Mouse (Mus musculus): Measurements from ENCODE around the gene Focad. TPM values are rescaled to one million over a fixed set of nuclear protein-coding genes. Genes with fewer than 3 reads are reported as not detected.
A peak's percentile ranks its signal among the peaks of the same experiment; 100 is the strongest.

Gene Focad
- polyA plus RNA-seq, 1 experiment from 2014 or later: 17.6 TPM

- peak; percentile 21 for DNase-seq (ENCODE audit: low spot score)
- Histone ChIP-seq H3K4me3 (no peak overlapping the region), H3K27ac (replicated peaks) (no peak overlapping the region; the same call in 1 of the 2 replicates), H3K4me1 (peaks cover 31% of the 10 kb centered on the region), H3K36me3 (no peaks in the 10 kb centered on the region), H3K9me3 (replicated peaks) (no peaks in the 10 kb centered on the region), H3K27me3 (ENCODE audit: low read depth, poor library complexity, severe bottlenecking) (no peaks in the 10 kb centered on the region)
- whole genome bisulfite sequencing: 44% methylated on average over 7 of the region's 7 CpGs
Measured at GRCm38 (mm10) chr4:88238351-88238750, 143.9 kb downstream of the Focad start.

DNA sequence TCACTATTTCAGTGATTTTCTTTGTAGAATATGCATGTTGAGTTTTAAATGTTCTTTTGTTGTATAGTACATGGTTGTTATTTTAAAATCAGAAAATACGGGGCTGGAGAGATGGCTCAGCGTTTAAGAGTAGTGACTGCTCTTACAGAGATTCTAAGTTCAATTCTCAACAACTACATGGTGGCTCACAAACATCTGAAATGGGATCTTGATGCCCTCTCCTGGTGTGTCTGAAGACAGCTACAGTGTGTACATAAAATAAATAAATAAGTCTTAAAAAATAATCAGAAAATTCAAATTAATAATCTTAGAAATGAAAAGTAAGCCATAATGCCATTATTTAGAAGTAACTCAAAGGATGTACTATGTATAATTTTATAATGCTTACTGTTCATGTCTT is 149.4 kb downstream of the Focad start:
- DNase-seq (ENCODE audit: low spot score): no peak
- Histone ChIP-seq H3K4me1 (peaks cover 8% of the 10 kb centered on the region), H3K4me3 (no peak overlapping the region), H3K27ac (replicated peaks) (no peak overlapping the region), H3K9me3 (replicated peaks) (no peaks in the 10 kb centered on the region), H3K36me3 (no peaks in the 10 kb centered on the region), H3K27me3 (ENCODE audit: low read depth, poor library complexity, severe bottlenecking) (no peaks in the 10 kb centered on the region)
- 92% methylated on average over 2 of the region's 2 CpGs for WGBS

DNA sequence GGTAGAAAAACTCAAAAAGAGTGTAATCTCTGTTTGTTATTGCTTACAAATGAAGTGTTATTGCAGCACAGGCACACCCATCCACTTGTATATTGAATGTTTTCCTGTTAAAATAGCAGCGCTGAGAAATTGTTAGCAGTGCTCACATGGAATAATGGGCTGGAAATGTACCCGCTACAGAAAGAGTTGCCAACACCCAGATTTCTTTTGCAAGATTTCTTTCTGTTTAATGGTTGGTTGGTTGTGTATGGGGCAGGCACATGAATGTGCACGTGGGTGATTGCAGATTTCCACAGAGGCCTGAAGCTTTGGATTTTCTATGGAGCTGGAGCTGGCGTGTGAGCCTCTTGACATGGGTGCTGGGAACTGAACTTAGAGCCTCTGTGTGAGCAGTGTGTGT is 151.1 kb downstream of the Focad start:
- Histone ChIP-seq H3K9me3 (replicated peaks) (no peaks in the 10 kb centered on the region), H3K36me3 (no peaks in the 10 kb centered on the region), H3K4me3 (no peak overlapping the region), H3K4me1 (no peaks in the 10 kb centered on the region), H3K27me3 (ENCODE audit: low read depth, poor library complexity, severe bottlenecking) (no peaks in the 10 kb centered on the region), H3K27ac (replicated peaks) (no peak overlapping the region)
- WGBS: 89% methylated on average over 4 of the region's 4 CpGs
- DNase-seq (ENCODE audit: low spot score): no peak

DNA sequence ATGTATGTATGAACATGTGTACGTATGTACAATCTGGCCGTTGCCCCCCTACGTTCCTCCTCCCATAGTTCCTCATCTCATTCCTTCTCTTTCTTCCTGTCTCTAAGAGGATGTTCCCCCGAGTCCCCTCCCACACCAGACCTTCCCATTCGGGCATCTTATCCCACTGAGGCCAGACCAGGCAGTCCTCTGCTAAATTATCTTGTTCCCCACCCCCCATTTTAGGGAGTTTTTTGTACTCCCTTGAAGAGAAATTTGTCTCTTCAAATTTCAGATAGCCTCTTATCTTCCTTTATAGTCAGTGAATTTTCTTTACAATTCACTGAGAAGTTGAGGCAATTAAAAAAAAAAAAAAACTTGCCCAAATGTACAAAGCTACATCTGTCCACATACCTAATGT is 166.9 kb downstream of the Focad start:
- Histone ChIP-seq H3K27me3 (ENCODE audit: low read depth, poor library complexity, severe bottlenecking) (no peaks in the 10 kb centered on the region), H3K36me3 (no peaks in the 10 kb centered on the region), H3K9me3 (replicated peaks) (no peaks in the 10 kb centered on the region), H3K4me3 (no peak overlapping the region), H3K4me1 (peaks cover 17% of the 10 kb centered on the region), H3K27ac (replicated peaks) (no peak overlapping the region)
- DNase-seq (ENCODE audit: low spot score): no peak
- 88% methylated on average over 5 of the region's 5 CpGs for WGBS

- Histone ChIP-seq H3K36me3 (no peaks in the 10 kb centered on the region), H3K4me1 (peaks cover 17% of the 10 kb centered on the region), H3K27me3 (ENCODE audit: low read depth, poor library complexity, severe bottlenecking) (no peaks in the 10 kb centered on the region), H3K9me3 (replicated peaks) (no peaks in the 10 kb centered on the region), H3K4me3 (no peak overlapping the region), H3K27ac (replicated peaks) (no peak overlapping the region)
- DNase-seq (ENCODE audit: low spot score): no peak
- WGBS: 68% methylated on average over 1 of the region's 1 CpGs
Measured at GRCm38 (mm10) chr4:88264536-88264935, 170.1 kb downstream of the Focad start.

- H3K4me1 ChIP-seq: no peaks in the 10 kb centered on the region
- no peak for DNase-seq (ENCODE audit: low spot score)
- H3K36me3 ChIP-seq: no peaks in the 10 kb centered on the region
- no peak overlapping the region for H3K4me3 ChIP-seq
- no peaks in the 10 kb centered on the region for H3K27me3 ChIP-seq (ENCODE audit: low read depth, poor library complexity, severe bottlenecking)
- H3K9me3 ChIP-seq (replicated peaks): no peaks in the 10 kb centered on the region
- no peak overlapping the region for H3K27ac ChIP-seq (replicated peaks)
- WGBS: 90% methylated on average over 7 of the region's 7 CpGs
Measured at GRCm38 (mm10) chr4:88270408-88271067, 176.1 kb downstream of the Focad start.

DNA sequence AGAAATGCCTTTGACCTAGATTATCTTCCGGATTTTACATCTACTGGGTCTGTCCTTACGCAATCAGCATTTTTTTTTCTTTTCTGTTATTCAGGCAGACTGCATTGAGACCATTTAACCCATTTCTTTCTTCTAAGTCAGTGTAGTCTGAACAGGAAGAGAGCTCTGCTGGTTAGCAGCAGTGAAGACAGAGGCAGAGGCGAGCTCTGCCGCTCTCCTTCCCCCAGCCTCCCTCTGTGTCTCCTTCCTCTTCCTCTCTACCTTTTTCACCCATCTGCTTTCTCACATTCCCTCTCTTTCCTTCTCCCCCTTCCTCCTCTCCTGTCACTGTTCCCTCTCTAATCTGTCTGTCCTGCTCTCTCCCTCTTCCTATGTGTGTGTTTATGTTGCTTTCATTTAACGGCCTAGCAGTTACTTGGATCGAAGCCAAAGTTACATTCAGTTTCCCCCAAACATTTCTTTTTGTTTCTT is 181.2 kb downstream of the Focad start:
- Histone ChIP-seq H3K4me1 (no peaks in the 10 kb centered on the region), H3K27me3 (ENCODE audit: low read depth, poor library complexity, severe bottlenecking) (no peaks in the 10 kb centered on the region), H3K9me3 (replicated peaks) (no peaks in the 10 kb centered on the region), H3K27ac (replicated peaks) (no peak overlapping the region), H3K4me3 (no peak overlapping the region), H3K36me3 (no peaks in the 10 kb centered on the region)
- DNase-seq (ENCODE audit: low spot score): no peak
- 88% methylated on average over 6 of the region's 6 CpGs for WGBS

DNA sequence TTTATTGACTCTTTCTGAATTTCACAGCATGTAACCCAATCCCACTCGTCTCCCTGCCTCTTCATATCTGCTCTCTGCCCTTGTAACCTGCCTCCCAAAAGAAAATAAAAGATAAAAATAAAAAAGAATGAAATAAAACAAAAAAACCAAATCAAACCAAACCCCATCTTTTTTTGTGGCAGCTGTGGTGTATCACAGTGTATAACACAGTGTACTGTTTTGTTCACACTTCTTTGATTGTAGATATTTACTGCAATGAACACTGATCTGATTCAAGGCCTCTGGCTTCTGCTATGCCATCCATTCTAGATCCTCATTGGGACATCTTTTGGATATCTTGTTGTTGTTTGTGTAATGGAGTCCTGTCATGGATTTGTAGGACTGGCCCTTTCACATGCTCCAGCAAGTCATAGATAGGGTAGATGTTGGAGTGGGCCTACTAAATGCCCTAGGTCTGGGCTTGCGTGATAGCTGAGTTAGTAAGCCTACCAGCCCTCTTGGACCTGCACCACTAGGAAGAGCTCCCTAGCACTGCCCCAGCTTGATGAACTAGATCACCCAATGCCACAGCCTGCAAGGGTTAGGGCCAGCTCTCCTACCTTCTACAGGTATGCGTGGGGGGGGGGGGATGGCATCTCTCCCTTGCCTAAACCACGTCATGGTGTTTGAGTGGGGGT is 181.8 kb downstream of the Focad start:
- WGBS: 88% methylated on average over 4 of the region's 4 CpGs
- H3K4me3 ChIP-seq: no peak overlapping the region

DNA sequence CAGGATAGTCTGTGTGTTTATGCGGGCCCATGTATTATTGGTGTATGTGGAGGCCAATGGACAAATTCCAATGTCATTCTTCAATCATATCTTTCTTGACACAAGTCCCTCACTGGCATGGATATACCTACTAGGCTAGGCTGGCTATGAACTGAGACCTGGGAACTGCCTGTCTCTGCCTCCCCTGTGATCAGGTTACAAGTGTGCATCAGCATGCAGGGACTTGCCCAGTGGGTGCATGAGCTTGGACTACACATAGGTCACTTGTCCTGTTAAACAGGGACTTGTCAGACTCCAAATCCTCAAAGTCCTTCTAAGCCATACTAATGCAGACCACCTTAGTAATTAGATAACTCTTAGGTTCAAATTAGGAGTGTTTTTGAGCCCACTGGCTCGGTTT is 184.1 kb downstream of the Focad start:
- WGBS: 86% methylated on average over 2 of the region's 2 CpGs
- no peaks in the 10 kb centered on the region for H3K27me3 ChIP-seq (ENCODE audit: low read depth, poor library complexity, severe bottlenecking)
- no peaks in the 10 kb centered on the region for H3K36me3 ChIP-seq
- H3K9me3 ChIP-seq (replicated peaks): no peaks in the 10 kb centered on the region
- H3K4me1 ChIP-seq: no peaks in the 10 kb centered on the region
- no peak overlapping the region for H3K27ac ChIP-seq (replicated peaks)
- H3K4me3 ChIP-seq: no peak overlapping the region
- DNase-seq (ENCODE audit: low spot score): no peak

More for the DNA sequence above, 181.8 kb downstream of the Focad start:
- Histone ChIP-seq H3K4me1 (no peaks in the 10 kb centered on the region), H3K9me3 (replicated peaks) (no peaks in the 10 kb centered on the region), H3K27ac (replicated peaks) (no peak overlapping the region), H3K27me3 (ENCODE audit: low read depth, poor library complexity, severe bottlenecking) (no peaks in the 10 kb centered on the region), H3K36me3 (no peaks in the 10 kb centered on the region)
- DNase-seq (ENCODE audit: low spot score): no peak

DNA sequence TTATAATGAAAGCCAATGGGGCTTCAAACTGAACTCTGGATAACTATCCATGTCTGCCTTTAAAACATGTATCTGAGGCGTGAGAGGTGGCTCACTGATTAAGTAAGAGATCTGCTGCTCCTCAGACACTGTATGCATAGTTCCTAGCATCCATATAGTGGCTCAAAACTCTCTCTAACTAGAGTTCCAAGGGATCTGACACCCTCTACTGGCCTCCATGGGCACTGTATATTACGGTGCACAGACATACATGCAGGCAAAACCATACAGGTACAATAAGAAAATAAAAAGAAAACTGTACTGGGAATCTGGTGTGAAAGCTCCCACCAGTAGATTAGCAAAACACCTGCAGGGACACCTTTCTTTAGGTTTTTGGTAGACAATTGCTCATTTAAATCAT is 186.1 kb downstream of the Focad start:
- H3K27ac ChIP-seq (replicated peaks): no peak overlapping the region
- no peaks in the 10 kb centered on the region for H3K36me3 ChIP-seq
- 90% methylated on average over 2 of the region's 2 CpGs for WGBS
- no peaks in the 10 kb centered on the region for H3K4me1 ChIP-seq
- no peaks in the 10 kb centered on the region for H3K27me3 ChIP-seq (ENCODE audit: low read depth, poor library complexity, severe bottlenecking)
- DNase-seq (ENCODE audit: low spot score): no peak
- no peaks in the 10 kb centered on the region for H3K9me3 ChIP-seq (replicated peaks)
- no peak overlapping the region for H3K4me3 ChIP-seq

DNA sequence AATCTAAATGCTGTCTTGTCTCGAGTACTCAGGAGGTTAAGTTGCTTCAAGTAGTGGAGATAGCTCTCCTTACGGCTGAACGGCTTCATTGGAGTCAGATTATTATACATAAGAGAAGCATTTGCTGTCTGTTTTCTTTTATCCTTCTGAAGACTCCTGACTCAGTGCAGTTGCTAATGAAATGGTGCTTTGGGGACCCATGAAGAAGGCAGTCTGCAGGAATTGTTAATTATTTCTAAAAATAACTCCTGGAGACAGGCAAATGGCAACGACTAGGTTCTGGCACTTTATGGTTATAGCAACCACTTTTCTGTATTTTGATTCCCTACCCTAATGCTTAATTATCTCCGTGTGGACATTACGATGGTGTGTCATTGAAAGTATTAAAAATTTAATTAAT is 201.1 kb downstream of the Focad start:
- WGBS: 90% methylated on average over 6 of the region's 6 CpGs
- Histone ChIP-seq H3K9me3 (replicated peaks) (no peaks in the 10 kb centered on the region), H3K27ac (replicated peaks) (no peak overlapping the region), H3K4me3 (no peak overlapping the region), H3K4me1 (no peaks in the 10 kb centered on the region), H3K36me3 (no peaks in the 10 kb centered on the region), H3K27me3 (ENCODE audit: low read depth, poor library complexity, severe bottlenecking) (no peaks in the 10 kb centered on the region)
- DNase-seq (ENCODE audit: low spot score): no peak

DNA sequence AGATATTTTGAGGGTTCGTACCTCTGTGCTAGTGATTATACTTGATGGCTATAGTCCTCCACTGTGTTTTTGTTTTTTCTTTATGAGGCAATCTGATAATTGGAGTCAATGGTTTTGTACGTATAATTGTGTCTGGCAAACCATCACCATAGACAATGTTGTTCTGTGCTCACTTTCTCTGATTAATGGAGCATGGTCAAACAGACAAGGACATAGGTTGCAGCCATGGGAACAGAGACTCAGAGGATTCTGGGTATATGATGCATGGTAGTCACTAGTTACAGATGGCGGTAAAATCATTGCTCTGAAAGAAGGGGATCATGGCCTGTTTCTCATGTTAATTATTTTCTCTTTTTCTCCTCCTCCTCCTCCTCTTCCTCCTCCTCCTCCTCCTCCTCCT is 205.1 kb downstream of the Focad start:
- no peak overlapping the region for H3K27ac ChIP-seq (replicated peaks)
- H3K9me3 ChIP-seq (replicated peaks): no peaks in the 10 kb centered on the region

DNA sequence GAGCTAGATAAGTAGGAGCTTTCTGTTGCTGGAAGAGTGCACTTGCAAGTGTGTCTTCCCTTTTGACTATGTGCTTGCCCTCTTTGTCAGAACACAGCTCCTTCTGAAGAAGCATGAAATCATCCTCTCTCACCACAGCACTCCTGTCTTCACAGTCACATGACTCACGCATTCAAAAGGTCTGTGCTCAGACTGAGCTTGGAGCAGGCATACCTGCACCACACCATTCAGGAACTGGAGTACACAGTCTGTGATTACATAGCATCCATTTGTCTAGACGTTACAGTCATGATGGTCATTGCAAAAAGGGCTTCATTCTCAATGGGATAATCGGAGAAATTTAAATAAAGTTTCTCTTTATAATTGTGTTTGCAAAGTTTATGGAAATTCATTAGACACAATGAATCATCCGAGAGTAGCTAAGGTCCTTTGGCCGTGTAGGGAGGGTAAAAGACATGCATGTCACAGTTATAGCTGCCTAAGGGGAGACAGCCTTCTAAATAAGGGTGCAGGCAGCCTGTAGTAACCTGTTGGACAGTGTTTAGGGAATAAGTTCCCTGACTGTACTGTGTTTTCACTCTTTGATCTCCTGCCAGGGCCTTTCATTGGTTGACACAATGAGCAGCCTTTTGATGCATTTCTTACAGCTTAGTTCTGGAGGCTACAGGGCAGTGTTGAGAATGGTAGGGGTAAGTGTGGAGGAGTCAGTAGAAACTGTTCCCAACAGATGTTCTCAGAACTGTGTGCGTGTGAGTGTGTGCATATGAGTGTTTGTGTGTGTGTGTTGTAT is 206.6 kb downstream of the Focad start:
- DNase-seq (ENCODE audit: low spot score): no peak

More for the DNA sequence above, 205.1 kb downstream of the Focad start:
- Histone ChIP-seq H3K27me3 (ENCODE audit: low read depth, poor library complexity, severe bottlenecking) (no peaks in the 10 kb centered on the region), H3K36me3 (no peaks in the 10 kb centered on the region), H3K4me3 (no peak overlapping the region), H3K4me1 (no peaks in the 10 kb centered on the region)
- 86% methylated on average over 3 of the region's 3 CpGs for WGBS
- no peak for DNase-seq (ENCODE audit: low spot score)

More for the DNA sequence above, 206.6 kb downstream of the Focad start:
- WGBS: 88% methylated on average over 6 of the region's 6 CpGs
- H3K27me3 ChIP-seq (ENCODE audit: low read depth, poor library complexity, severe bottlenecking): no peaks in the 10 kb centered on the region
- no peak overlapping the region for H3K27ac ChIP-seq (replicated peaks)
- H3K4me1 ChIP-seq: no peaks in the 10 kb centered on the region
- no peaks in the 10 kb centered on the region for H3K9me3 ChIP-seq (replicated peaks)
- H3K4me3 ChIP-seq: no peak overlapping the region
- H3K36me3 ChIP-seq: no peaks in the 10 kb centered on the region
